Mouse (Mus musculus): Measurements from ENCODE around the gene Nfe2. TPM values are rescaled to one million over a fixed set of nuclear protein-coding genes. Genes with fewer than 3 reads are reported as not detected.
"Not testable (repeated sequence)": the region's sequence is repeated elsewhere in the genome, so short reads cannot be mapped to it uniquely, and the experiment has no call there.

Nfe2 gene
- polyA plus RNA-seq, 1 experiment from 2014 or later = 7.3 TPM

DNA sequence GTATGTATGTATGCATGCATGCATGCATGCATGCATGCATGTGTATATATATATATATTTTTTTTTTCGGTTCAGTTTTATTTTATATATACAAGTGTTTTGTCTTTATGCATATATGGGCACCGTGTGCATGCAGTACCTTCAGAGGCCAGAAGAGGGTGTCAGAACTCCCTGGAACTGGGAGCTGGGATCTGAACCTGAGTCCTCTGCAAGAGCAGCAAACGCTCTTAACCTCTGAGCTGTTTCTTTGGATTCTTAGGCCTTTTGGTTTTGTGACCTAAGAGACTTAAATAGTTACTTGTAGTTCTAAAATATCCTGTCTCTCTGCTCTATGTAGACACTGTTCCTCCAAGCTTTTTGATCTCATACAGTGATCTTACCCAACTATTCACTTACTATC is 25.9 kb upstream of the Nfe2 start:
- 57% methylated on average over 3 of the region's 3 CpGs for WGBS
- H3K27ac ChIP-seq = no peak overlapping the region
- H3K36me3 ChIP-seq = peaks cover 29% of the 10 kb centered on the region; the same call in 1 of the 2 replicates
- no peaks in the 10 kb centered on the region for H3K4me1 ChIP-seq (replicated peaks)
- no peaks in the 10 kb centered on the region for H3K9me3 ChIP-seq
- no peak overlapping the region for H3K4me3 ChIP-seq
- peak; percentile 60 for DNase-seq (ENCODE audit: low spot score)
- no peaks in the 10 kb centered on the region for H3K27me3 ChIP-seq (ENCODE audit: insufficient read depth, poor library complexity, severe bottlenecking)

DNA sequence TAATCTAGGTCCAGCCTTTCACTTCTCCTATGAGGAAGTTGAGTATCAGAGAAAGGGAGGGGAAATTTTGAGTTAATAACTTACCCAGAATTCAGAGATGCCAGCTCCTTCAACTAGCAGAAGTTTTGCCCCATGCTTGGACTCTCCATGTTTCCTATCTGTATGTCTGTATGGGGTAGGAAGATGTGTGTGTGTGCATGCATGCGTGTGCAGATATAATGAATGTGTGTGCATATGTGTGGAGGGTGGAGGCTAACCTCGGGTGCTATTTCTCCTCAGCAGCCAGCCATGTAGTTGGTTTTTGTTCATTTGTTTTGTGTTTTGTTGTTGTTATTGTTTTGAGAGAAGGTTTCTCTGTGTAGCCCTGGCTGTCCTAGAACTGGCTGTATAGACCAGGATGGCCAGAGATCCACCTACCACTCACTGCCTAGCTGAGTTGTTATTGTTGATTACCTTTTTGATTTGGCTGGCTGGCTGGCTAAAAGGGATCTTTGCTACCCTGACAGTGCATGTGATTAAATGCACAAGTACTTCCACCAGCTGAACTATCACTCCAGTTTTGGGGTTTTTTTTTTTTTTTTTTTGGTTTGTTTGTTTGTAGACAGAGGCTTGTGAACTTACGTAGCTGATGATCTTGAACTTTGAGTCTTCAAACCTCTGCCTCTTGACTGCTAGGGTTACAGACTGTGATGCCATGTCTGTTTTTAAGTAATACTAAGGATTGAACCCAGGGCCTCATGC is 23.4 kb upstream of the Nfe2 start:
- H3K36me3 ChIP-seq = peaks cover 27% of the 10 kb centered on the region; the same call in 1 of the 2 replicates
- 94% methylated on average over 3 of the region's 3 CpGs for WGBS

DNA sequence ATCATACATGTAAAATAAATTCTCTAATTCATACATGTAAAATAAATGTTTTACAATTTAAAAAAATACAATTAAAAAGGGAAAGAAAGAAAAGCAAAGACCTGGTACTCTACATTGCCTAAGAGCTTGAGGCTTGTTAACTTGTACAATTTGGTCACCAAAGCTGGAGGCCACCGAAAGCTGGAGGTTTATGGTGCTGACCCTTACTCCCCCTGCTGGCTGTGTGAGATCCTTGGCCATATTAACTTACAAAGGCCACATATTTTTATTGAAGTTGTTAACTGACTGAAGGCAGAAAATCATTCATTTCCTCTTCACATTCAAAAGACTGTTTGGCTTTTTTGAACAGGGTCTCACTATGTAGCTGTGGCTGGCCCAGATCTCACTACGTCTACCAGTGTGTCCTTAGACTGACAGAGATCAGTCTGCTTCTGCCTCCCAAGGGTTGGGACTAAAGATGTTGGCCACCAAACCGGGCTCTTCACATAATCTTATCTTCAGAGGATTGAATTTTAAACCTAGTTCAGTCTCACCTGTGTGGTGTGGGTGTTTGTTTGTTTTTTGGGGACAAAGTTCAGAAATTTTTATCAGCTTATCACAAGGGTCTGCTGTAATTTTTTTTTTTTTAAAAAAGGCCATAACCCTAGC is 22.7 kb upstream of the Nfe2 start:
- H3K9me3 ChIP-seq = no peaks in the 10 kb centered on the region
- no peaks in the 10 kb centered on the region for H3K27me3 ChIP-seq (ENCODE audit: insufficient read depth, poor library complexity, severe bottlenecking)
- 76% methylated on average over 3 of the region's 3 CpGs for WGBS
- H3K36me3 ChIP-seq = peaks cover 21% of the 10 kb centered on the region; the same call in 1 of the 2 replicates
- 0 out of 2 replicates have a peak, but pooled peaks cover 7% of the 10 kb centered on the region for H3K4me1 ChIP-seq (replicated peaks)
- no peak overlapping the region for H3K4me3 ChIP-seq
- H3K27ac ChIP-seq = no peak overlapping the region
- DNase-seq (ENCODE audit: low spot score) = no peak

More for the DNA sequence above, 23.4 kb upstream of the Nfe2 start:
- Histone ChIP-seq H3K9me3 (no peaks in the 10 kb centered on the region), H3K27me3 (ENCODE audit: insufficient read depth, poor library complexity, severe bottlenecking) (no peaks in the 10 kb centered on the region), H3K4me3 (no peak overlapping the region), H3K4me1 (replicated peaks) (0 out of 2 replicates have a peak, but pooled peaks cover 7% of the 10 kb centered on the region), H3K27ac (no peak overlapping the region)
- no peak for DNase-seq (ENCODE audit: low spot score)

DNA sequence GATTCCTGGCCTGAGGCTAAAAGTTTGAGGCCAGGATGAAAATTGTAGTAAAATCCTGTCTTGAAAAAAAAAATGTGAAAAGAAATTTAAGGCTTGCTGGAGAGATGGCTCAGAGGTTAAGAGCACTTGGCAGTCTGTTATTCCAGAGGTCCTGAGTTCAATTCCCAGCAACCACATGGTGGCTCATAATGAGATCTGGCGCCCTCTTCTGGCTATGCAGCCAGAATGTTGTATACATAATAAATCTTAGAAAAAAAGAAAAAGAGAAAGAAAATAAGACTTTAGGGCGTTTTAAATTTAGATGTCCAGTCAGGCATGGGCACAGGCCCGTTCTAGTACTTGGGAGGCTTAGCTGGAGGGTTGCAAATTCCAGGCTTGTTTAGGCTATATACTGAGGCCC is 21.5 kb upstream of the Nfe2 start:
- H3K4me1 ChIP-seq (replicated peaks) = 0 out of 2 replicates have a peak, but pooled peaks cover 7% of the 10 kb centered on the region
- H3K27ac ChIP-seq = no peak overlapping the region
- no peaks in the 10 kb centered on the region for H3K9me3 ChIP-seq
- no peaks in the 10 kb centered on the region for H3K27me3 ChIP-seq (ENCODE audit: insufficient read depth, poor library complexity, severe bottlenecking)
- H3K4me3 ChIP-seq = no peak overlapping the region
- DNase-seq (ENCODE audit: low spot score) = no peak
- peaks cover 18% of the 10 kb centered on the region; the same call in 1 of the 2 replicates for H3K36me3 ChIP-seq
- WGBS = 67% methylated on average over 3 of the region's 3 CpGs

DNA sequence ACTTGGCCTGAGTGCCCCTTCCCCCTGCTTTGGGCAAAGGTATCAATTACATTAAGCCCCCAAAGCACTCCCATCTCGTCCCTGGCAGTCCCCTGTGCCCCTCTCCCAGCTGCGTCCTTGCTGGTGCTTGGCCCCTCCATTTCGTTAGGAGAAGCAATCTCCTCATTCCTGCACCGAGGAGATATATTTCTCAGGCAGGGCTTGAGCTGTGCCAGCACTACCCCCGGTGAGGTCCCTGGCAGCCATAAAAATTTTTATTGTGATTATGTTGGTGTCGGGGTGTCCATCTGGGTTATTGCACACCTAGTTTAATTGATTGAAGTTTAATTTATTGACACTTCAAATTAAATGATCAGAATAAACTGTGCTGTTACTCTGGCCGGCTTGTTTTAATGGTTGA is 19.7 kb upstream of the Nfe2 start:
- peaks cover 24% of the 10 kb centered on the region for H3K4me1 ChIP-seq (replicated peaks)
- H3K27ac ChIP-seq = no peak overlapping the region
- 75% methylated on average over 7 of the region's 7 CpGs for WGBS
- no peak overlapping the region for H3K4me3 ChIP-seq
- H3K36me3 ChIP-seq = peaks cover 13% of the 10 kb centered on the region; the same call in 1 of the 2 replicates
- H3K27me3 ChIP-seq (ENCODE audit: insufficient read depth, poor library complexity, severe bottlenecking) = no peaks in the 10 kb centered on the region
- no peaks in the 10 kb centered on the region for H3K9me3 ChIP-seq
- DNase-seq (ENCODE audit: low spot score) = no peak

DNA sequence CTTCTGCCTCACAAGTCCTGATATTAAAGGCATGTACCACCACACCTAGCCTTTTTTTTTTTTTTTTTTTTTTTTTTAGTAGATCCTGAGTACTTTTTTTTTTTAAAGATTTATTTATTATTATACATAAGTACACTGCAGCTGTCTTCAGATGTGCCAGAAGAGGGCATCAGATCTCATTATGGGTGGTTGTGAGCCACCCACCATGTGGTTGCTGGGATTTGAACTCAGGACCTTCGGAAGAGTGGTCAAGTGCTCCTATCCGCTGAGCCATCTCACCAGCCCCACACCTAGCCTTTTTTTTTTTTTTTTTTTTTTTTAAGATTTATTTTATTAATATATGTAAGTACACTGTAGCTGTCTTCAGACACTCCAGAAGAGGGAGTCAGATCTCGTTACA is 17.7 kb upstream of the Nfe2 start:
- 93% methylated on average over 3 of the region's 3 CpGs for WGBS

DNA sequence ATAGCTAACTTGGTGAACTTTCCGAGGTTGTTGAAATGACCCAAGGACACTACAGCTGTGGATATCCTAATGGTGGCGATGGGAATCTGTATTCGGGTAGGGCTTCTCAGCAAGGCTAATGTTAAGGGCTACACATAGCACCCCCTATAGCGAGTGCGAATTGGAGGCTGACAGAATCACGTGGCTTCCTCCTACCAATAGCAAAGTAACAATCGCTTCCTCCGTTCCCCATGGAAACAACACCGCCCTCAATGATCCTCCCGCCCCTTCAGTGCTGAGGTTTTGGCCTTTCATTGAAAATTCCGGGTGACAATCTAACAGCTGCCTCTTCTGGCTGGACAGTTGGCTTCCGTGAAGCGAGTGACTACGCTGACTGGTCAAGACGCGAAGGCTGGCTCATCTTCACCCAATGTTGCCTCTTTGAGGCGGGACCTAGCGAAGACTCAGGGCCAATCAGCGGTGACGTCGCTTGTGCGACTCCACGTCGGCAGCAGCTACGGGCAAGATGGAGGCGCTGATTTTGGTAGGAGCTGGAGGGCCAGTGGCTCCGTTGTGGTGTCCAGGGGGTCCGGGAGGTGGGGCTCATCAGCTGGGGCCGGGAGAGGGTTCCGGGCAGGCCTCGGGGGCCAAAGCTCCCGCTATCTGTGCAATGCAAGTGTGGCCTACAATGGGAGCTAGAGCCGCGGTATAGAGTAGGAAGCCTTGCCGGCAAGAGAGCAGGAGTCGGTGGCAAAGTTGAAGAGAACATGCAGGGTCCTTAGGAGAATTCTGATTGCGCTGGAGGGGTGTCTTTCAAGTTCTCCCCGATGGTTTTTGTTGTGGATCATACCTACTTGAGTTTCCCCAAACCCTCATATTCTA is 14.4 kb upstream of the Nfe2 start, which contains the start of gene Copz1:
Copz1 (plus strand) TSS at position 296 of the 861 bp plus-strand sequence.
- Histone ChIP-seq H3K4me3 (peak within 1 kb of the TSS; percentile 96), H3K4me1 (replicated peaks) (peaks cover 21% of the 10 kb centered on the region), H3K9me3 (no peaks in the 10 kb centered on the region), H3K27me3 (ENCODE audit: insufficient read depth, poor library complexity, severe bottlenecking) (no peaks in the 10 kb centered on the region), H3K27ac (peak within 1 kb of the TSS; percentile 93), H3K36me3 (0 out of 2 replicates have a peak, but pooled peaks cover 7% of the 10 kb centered on the region)
- peak; percentile 97 for DNase-seq (ENCODE audit: low spot score)
- WGBS = under 1% methylated on average over 38 of the region's 38 CpGs

More for the DNA sequence above, 17.7 kb upstream of the Nfe2 start:
- Histone ChIP-seq H3K36me3 (peaks cover 11% of the 10 kb centered on the region; the same call in 1 of the 2 replicates), H3K4me1 (replicated peaks) (peaks cover 24% of the 10 kb centered on the region)
- H3K9me3 ChIP-seq; H3K27me3 ChIP-seq (ENCODE audit: insufficient read depth, poor library complexity, severe bottlenecking); H3K4me3 ChIP-seq; DNase-seq (ENCODE audit: low spot score); H3K27ac ChIP-seq: not testable (repeated sequence)

DNA sequence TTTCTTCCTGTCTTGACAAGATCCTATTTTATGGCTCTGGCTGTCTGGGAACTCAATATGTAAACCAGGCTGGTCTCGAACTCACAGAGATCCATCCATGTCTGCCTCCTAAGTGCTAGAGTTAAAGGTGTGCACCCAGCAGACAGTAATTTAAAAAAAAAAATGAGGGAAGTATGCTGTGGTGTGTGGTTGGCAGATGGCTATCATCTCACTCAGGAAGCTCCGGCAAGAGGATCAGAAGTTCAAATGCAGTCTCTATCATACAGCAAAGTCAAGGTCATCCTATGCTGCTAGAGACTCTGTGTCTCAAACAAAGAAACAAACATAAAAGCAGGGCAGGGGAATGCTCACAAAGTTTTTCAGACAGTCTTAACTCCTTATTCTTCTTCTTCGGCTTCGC is 10.7 kb upstream of the Nfe2 start:
- H3K36me3 ChIP-seq = no peaks in the 10 kb centered on the region
- WGBS = 90% methylated on average over 4 of the region's 4 CpGs
- no peaks in the 10 kb centered on the region for H3K9me3 ChIP-seq
- no peak overlapping the region for H3K27ac ChIP-seq
- no peaks in the 10 kb centered on the region for H3K27me3 ChIP-seq (ENCODE audit: insufficient read depth, poor library complexity, severe bottlenecking)
- no peak for DNase-seq (ENCODE audit: low spot score)
- H3K4me1 ChIP-seq (replicated peaks) = peaks cover 8% of the 10 kb centered on the region
- no peak overlapping the region for H3K4me3 ChIP-seq

DNA sequence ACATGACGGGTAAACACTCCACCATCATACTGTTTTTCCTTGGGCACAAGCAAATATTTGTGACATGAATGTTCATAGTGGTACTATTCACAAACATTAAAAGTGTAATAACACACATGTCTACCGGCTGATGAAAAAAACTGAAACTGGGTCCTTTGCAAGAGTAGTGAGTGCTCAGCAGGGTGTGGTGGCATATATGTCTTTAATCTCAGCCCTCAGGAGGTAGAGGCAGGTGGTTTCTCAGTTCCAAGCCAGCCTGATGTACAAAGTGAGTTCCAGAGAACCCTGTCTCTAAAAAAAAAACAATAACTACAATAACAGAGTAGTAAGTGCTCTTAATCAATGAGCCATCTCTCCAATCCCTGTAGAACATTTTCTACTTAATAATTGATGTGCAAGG is 6.6 kb upstream of the Nfe2 start:
- Histone ChIP-seq H3K27ac (no peak overlapping the region), H3K27me3 (ENCODE audit: insufficient read depth, poor library complexity, severe bottlenecking) (no peaks in the 10 kb centered on the region), H3K9me3 (no peaks in the 10 kb centered on the region), H3K4me3 (no peak overlapping the region), H3K4me1 (replicated peaks) (no peaks in the 10 kb centered on the region), H3K36me3 (no peaks in the 10 kb centered on the region)
- no peak for DNase-seq (ENCODE audit: low spot score)
- WGBS = 90% methylated on average over 2 of the region's 2 CpGs

DNA sequence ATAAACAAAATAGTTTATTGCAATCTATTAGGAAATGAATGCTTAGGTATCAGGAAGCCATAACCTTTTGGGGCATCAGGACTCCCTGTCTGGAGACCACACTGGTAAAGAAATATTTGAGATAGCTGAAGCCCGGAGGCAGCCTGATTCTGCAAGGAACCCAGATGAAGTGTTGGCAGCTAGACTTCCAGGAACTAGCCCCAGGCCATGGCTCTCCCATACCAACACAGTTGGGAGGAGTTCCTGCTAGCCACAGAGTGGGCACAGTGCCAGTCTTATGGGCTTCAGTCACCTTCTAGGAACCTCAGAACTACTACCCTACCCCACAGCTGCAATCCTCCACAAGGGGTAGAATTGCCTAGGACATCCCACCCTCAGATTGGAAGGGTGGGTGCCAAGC is 1.8 kb upstream of the Nfe2 start:
- DNase-seq (ENCODE audit: low spot score) = no peak

DNA sequence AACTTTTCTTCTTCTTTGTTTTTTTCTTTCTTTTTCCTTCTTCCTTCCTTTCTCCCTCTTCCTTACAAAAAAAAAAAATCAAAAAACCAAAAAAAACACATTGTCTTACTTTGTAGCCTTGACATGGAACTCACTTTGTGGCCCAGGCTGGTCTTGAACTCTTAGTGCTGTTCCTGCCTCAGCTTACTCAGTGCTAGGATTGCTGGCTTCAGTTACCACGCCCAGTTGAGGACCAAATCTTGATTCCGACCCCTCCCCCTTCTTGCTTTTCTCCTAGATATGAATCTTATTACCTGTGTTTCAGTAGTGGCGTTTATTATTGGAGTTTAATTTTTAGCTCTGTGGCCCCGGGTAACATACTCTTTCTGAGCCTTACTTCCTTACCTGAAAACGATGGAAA is 959 bp upstream of the Nfe2 start:
- no peaks in the 10 kb centered on the region for H3K36me3 ChIP-seq

More for the DNA sequence above, 1.8 kb upstream of the Nfe2 start:
- Histone ChIP-seq H3K9me3 (no peaks in the 10 kb centered on the region), H3K27me3 (ENCODE audit: insufficient read depth, poor library complexity, severe bottlenecking) (peaks cover 24% of the 10 kb centered on the region), H3K36me3 (no peaks in the 10 kb centered on the region), H3K4me3 (no peak overlapping the region), H3K4me1 (replicated peaks) (peaks cover 16% of the 10 kb centered on the region), H3K27ac (no peak overlapping the region)
- WGBS = 79% methylated on average over 1 of the region's 1 CpGs

DNA sequence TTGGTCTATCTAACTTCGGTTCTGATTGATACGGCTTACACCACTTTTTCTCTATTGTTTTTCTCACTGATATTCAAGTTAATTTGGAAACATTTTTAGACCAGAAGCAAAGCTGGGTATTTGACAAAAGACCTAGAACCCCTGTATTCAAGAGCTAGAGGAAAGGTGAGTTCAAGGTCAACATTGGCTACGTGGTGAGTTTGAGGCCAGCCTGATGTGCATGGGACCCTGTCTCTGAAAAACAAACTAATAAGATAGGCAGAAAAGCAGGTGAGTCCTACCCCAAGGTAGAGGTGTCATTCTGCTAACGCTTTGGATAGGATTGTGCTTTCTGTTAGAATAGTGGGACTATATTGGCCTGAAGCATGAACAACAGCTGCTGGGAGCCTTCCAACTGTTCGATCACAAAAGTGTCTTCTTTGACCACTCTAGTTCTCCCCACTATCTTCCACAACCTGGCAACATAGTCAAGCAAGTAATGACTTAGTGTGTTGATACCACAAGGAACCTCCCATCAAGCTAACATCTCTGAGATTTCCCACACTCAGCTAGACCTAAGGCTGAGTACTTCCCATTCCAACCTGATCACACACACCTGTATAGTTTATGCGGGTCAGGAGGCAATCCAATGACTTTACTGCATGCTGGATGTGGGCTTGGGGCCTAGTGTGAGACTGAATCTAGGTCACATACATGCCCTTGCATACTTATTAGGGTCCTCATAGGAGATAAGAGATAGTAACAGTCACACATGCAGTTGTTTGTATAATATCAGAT is 1.8 kb downstream of the Nfe2 start:
- peaks cover 21% of the 10 kb centered on the region for H3K4me1 ChIP-seq (replicated peaks)
- H3K4me3 ChIP-seq = no peak overlapping the region
- H3K9me3 ChIP-seq = no peaks in the 10 kb centered on the region
- no peak for DNase-seq (ENCODE audit: low spot score)
- H3K36me3 ChIP-seq = no peaks in the 10 kb centered on the region
- no peak overlapping the region for H3K27ac ChIP-seq
- peaks cover 38% of the 10 kb centered on the region for H3K27me3 ChIP-seq (ENCODE audit: insufficient read depth, poor library complexity, severe bottlenecking)
- 90% methylated on average over 6 of the region's 6 CpGs for WGBS

More for the DNA sequence above, 959 bp upstream of the Nfe2 start:
- DNase-seq (ENCODE audit: low spot score) = no peak
- H3K4me1 ChIP-seq (replicated peaks) = peaks cover 21% of the 10 kb centered on the region
- 88% methylated on average over 5 of the region's 5 CpGs for WGBS
- H3K27ac ChIP-seq = no peak overlapping the region
- peaks cover 33% of the 10 kb centered on the region for H3K27me3 ChIP-seq (ENCODE audit: insufficient read depth, poor library complexity, severe bottlenecking)
- no peaks in the 10 kb centered on the region for H3K9me3 ChIP-seq
- H3K4me3 ChIP-seq = no peak overlapping the region
